In genomic region chr8:71988867-71989599, GRCm38 (mm10) we compare ENCODE assay signal across 8 mouse cellular contexts. TPM values are rescaled to one million over a fixed set of nuclear protein-coding genes. Genes with fewer than 3 reads are reported as not detected.
DNase-seq lines count a peak whose midpoint lies in the region; ATAC-seq and TF ChIP-seq lines count a peak whose summit lies in the region.

No protein-coding gene starts in this region.

- H3K4me3 ChIP-seq in thymus, adult 2 months (ENCODE audit: control insufficient read depth, insufficient read depth, low read length), result peak overlapping the region; percentile 47
- peak overlapping the region; percentile 40 for H3K4me3 ChIP-seq in limb, embryonic 14.5 days (replicated peaks; ENCODE audit: low read length)
- peak overlapping the region; percentile 52 for H3K4me3 ChIP-seq in stomach, embryonic 16.5 days (replicated peaks; ENCODE audit: low read length)

- no peak overlapping the region for H3K27ac ChIP-seq in thymus, adult 2 months (ENCODE audit: control insufficient read depth, insufficient read depth, low read length)
- no peak overlapping the region for H3K27ac ChIP-seq in limb, embryonic 14.5 days (replicated peaks; ENCODE audit: low read depth, low read length)
- H3K27ac ChIP-seq in stomach, embryonic 16.5 days (ENCODE audit: low read length), result no peak overlapping the region

- peak; percentile 82 for DNase-seq in heart, adult 11 months
- no peak for DNase-seq in heart, adult 18-20 months
- DNase-seq in thymus, adult 2 months, result no peak
- no peak for DNase-seq in thymus, adult 18-20 months
- DNase-seq in limb, embryonic 14.5 days (ENCODE audit: low spot score), result no peak
- DNase-seq in left cerebral cortex, postnatal 36 days (ENCODE audit: low spot score in 2 of 2), result no peak
- no peak for DNase-seq in layer of hippocampus, adult 8-10 months (ENCODE audit: low spot score in 2 of 2)

- H3K9ac ChIP-seq in limb, embryonic 14.5 days (ENCODE audit: low read depth, low read length, severe bottlenecking), result peak overlapping the region; percentile 60
- H3K9ac ChIP-seq in stomach, embryonic 16.5 days (ENCODE audit: low read length), result peak overlapping the region; percentile 65

- no peaks in the 10 kb centered on the region for H3K9me3 ChIP-seq in limb, embryonic 14.5 days (ENCODE audit: control insufficient read depth, low read length)
- no peaks in the 10 kb centered on the region for H3K9me3 ChIP-seq in stomach, embryonic 16.5 days (replicated peaks; ENCODE audit: control insufficient read depth, low read length)

- 0 out of 2 replicates have a peak, but pooled peaks cover 5% of the 10 kb centered on the region for H3K4me1 ChIP-seq in thymus, adult 2 months (replicated peaks; ENCODE audit: control insufficient read depth, insufficient read depth, low read length)
- 0 out of 2 replicates have a peak, but pooled peaks cover 4% of the 10 kb centered on the region for H3K4me1 ChIP-seq in limb, embryonic 14.5 days (ENCODE audit: control insufficient read depth, insufficient read depth, low read length)
- no peaks in the 10 kb centered on the region for H3K4me1 ChIP-seq in stomach, embryonic 16.5 days (ENCODE audit: control insufficient read depth, insufficient read depth, low read length)

- no peak for TF ChIP-seq CTCF in thymus, adult 2 months (IDR thresholded peaks at IDR 0.05; ENCODE audit: borderline replicate concordance, control insufficient read depth, extremely low read depth, insufficient read depth, low read length, poor library complexity)

- H3K27me3 ChIP-seq in thymus, adult 2 months (ENCODE audit: control insufficient read depth, insufficient read depth, low read length), result no peaks in the 10 kb centered on the region
- H3K27me3 ChIP-seq in limb, embryonic 14.5 days (ENCODE audit: control insufficient read depth, insufficient read depth, low read length), result no peaks in the 10 kb centered on the region
- H3K27me3 ChIP-seq in stomach, embryonic 16.5 days (ENCODE audit: control insufficient read depth, insufficient read depth, low read length), result no peaks in the 10 kb centered on the region

- 0 out of 2 replicates have a peak, but pooled peaks have one; percentile 29 for ATAC-seq in limb, embryonic 14.5 days (ENCODE audit: low FRiP score, low read depth)
- ATAC-seq in stomach, embryonic 16.5 days (ENCODE audit: insufficient read depth, low FRiP score), result peak; percentile 11; the same call in 1 of the 2 replicates

- no peaks in the 10 kb centered on the region for H3K36me3 ChIP-seq in thymus, adult 2 months (ENCODE audit: control insufficient read depth, insufficient read depth, low read length)
- H3K36me3 ChIP-seq in limb, embryonic 14.5 days (ENCODE audit: control insufficient read depth, insufficient read depth, low read length), result no peaks in the 10 kb centered on the region
- H3K36me3 ChIP-seq in stomach, embryonic 16.5 days (ENCODE audit: control insufficient read depth, insufficient read depth, low read length), result no peaks in the 10 kb centered on the region

- 83% methylated on average over 13 of the region's 13 CpGs for WGBS in thymus, adult 2 months
- 31% methylated on average over 13 of the region's 13 CpGs for WGBS in limb, embryonic 14.5 days
- WGBS in stomach, embryonic 16.5 days, result 56% methylated on average over 13 of the region's 13 CpGs

- H3K4me2 ChIP-seq in limb, embryonic 14.5 days (replicated peaks; ENCODE audit: low read depth, low read length, severe bottlenecking), result peak overlapping the region; percentile 59
- peak overlapping the region; percentile 59 for H3K4me2 ChIP-seq in stomach, embryonic 16.5 days (ENCODE audit: low read depth, low read length)

- intact Hi-C loops in left cerebral cortex, postnatal 36 days (cut with DNase I), result no loop called here

- TF ChIP-seq POLR2A in thymus, adult 2 months (IDR thresholded peaks at IDR 0.05; ENCODE audit: control insufficient read depth, extremely low read depth, insufficient read depth, low read length, poor library complexity), result no peak
- no peak for TF ChIP-seq POLR2A in limb, embryonic 14.5 days (IDR thresholded peaks at IDR 0.05; ENCODE audit: borderline replicate concordance, extremely low read depth, insufficient read depth, insufficient read length)

RNA-seq across cellular contexts. Expression of gene Cyp4f18, which starts 20.4 kb away (rescaled TPM):
- total RNA-seq in heart, adult 18-20 months (2021), result 1 to 10 TPM in 1 of 2 experiments, under 1 TPM in 1; 0.69 to 2.7 TPM
- 10.9 and 13.9 TPM in 2 replicates for polyA plus RNA-seq in thymus, adult 2 months (2012; rRNA removed)
- polyA plus RNA-seq in limb, embryonic 14.5 days (2012; rRNA removed), result 0.65 and 0.93 TPM in 2 replicates
- polyA plus RNA-seq in limb, embryonic 14.5 days (2014; fragmentation: Nextera tagmentation; extraction: Ambion mirVana), result 0.88 and 2.6 TPM in 2 replicates
- polyA plus RNA-seq in stomach, embryonic 16.5 days (2015; fragmentation: Nextera tagmentation; extraction: Ambion mirVana), result 3.8 TPM in 2 replicates
- total RNA-seq in left cerebral cortex, postnatal 36 days (2021), result not detected
- not detected for total RNA-seq in layer of hippocampus, adult 8-10 months (2022)

RNA-seq across cellular contexts. Expression of gene Zfp961, which starts 38.2 kb away (rescaled TPM):
- total RNA-seq in heart, adult 18-20 months (2021), result 1 to 10 TPM; 5.7 to 8.2 TPM
- polyA plus RNA-seq in thymus, adult 2 months (2012; rRNA removed), result 7.4 and 7.9 TPM in 2 replicates
- 15.2 and 18.9 TPM in 2 replicates for polyA plus RNA-seq in limb, embryonic 14.5 days (2012; rRNA removed)
- 15.5 and 19.3 TPM in 2 replicates for polyA plus RNA-seq in limb, embryonic 14.5 days (2014; fragmentation: Nextera tagmentation; extraction: Ambion mirVana)
- polyA plus RNA-seq in stomach, embryonic 16.5 days (2015; fragmentation: Nextera tagmentation; extraction: Ambion mirVana), result 20.0 and 22.2 TPM in 2 replicates
- 10 to 100 TPM; 13.5 to 18.7 TPM for total RNA-seq in left cerebral cortex, postnatal 36 days (2021)
- total RNA-seq in layer of hippocampus, adult 8-10 months (2022), result 10 to 100 TPM; 17.4 to 22.9 (median 17.9) TPM

RNA-seq across cellular contexts. Expression of gene Olfr372, which starts 52.0 kb away (rescaled TPM):
- total RNA-seq in heart, adult 18-20 months (2021), result not detected
- polyA plus RNA-seq in thymus, adult 2 months (2012; rRNA removed), result 0.13 TPM in 1 of 2 replicates, not detected in the other
- not detected in 2 replicates for polyA plus RNA-seq in limb, embryonic 14.5 days (2012; rRNA removed)
- not detected in 2 replicates for polyA plus RNA-seq in limb, embryonic 14.5 days (2014; fragmentation: Nextera tagmentation; extraction: Ambion mirVana)
- not detected in 2 replicates for polyA plus RNA-seq in stomach, embryonic 16.5 days (2015; fragmentation: Nextera tagmentation; extraction: Ambion mirVana)
- total RNA-seq in left cerebral cortex, postnatal 36 days (2021), result not detected
- total RNA-seq in layer of hippocampus, adult 8-10 months (2022), result not detected
